Mouse (Mus musculus) Patski (cell line): ENCODE measurements at regions not wholly inside any gene's neighbourhood (a gene's known extent, or its start where the extent isn't known, plus 50 kb on each side); places are given as distances from the start of the nearest gene placed in this dataset.

ENCODE experiments used
- ATAC-seq: fragments of 100-300 bp; one replicate; pipeline ENCODE4 v1.8.0; 2021
- CTCF ChIA-PET: fragments of 350-600 bp; sonication (Branson Sonifier 250); formaldehyde crosslinking; loops from one replicate; lab custom pipeline; 2022; ENCODE audit warnings: inconsistent platforms; lab: Charles Lee
- POLR2A ChIA-PET: fragments of 350-600 bp; sonication (Branson Sonifier 250); formaldehyde crosslinking; loops from one replicate; lab custom pipeline; 2022; ENCODE audit warnings: antibody characterized with exemption, inconsistent platforms; lab: Charles Lee
- DNase-seq: peaks from one replicate; pipeline ENCODE4 v3.0.0-alpha.2; 2011; ENCODE audit warnings: low read depth, low spot score
- H3K27me3 ChIP-seq: fragments of 371-371 bp; one replicate; pipeline ENCODE4 v1.5.1; 2021
- CTCF ChIP-seq: fragments of 100-300 bp; IDR thresholded peaks from one replicate; pipeline ENCODE4 v1.5.1; 2021
- in situ Hi-C: fragments of 300-500 bp; cut with MboI; formaldehyde crosslinking; loops from 3 replicates; pipeline ENCODE4 v1.11.1; 2018; ENCODE audit warnings: low pct_unique_long_range_greater_than_20kb, mixed read lengths

GRCm38 (mm10) chr7:36420741-36421140 is 277.2 kb upstream of the Tshz3 start:
- H3K27me3 ChIP-seq = peaks cover 5% of the 10 kb centered on the region
- POLR2A ChIA-PET = no interaction called here
- no peak for TF ChIP-seq CTCF
- in situ Hi-C loops = no loop called here
- DNase-seq (no peak), ATAC-seq (no peak)
- CTCF ChIA-PET = no interaction called here

GRCm38 (mm10) chr7:36449181-36449915 is 248.6 kb upstream of the Tshz3 start:
- in situ Hi-C loops = no loop called here
- ChIA-PET POLR2A (no interaction called here), CTCF (interaction anchor here (0.8 kb wide), 1 partner anchor 11 kb away, joined by 3 read pairs; no protein-coding TSS in a partner anchor)
- H3K27me3 ChIP-seq = peaks cover 3% of the 10 kb centered on the region
- DNase-seq (no peak), ATAC-seq (no peak)
- TF ChIP-seq CTCF = no peak

- ChIA-PET POLR2A (no interaction called here), CTCF (no interaction called here)
- no peak for DNase-seq
- TF ChIP-seq CTCF = no peak
- in situ Hi-C loops = no loop called here
- H3K27me3 ChIP-seq = peaks cover 5% of the 10 kb centered on the region
- no peak for ATAC-seq
Measured at GRCm38 (mm10) chr7:36453816-36454215, 244.1 kb upstream of the Tshz3 start.

GRCm38 (mm10) chr7:36456080-36456479 is 241.8 kb upstream of the Tshz3 start:
- no peak for DNase-seq
- POLR2A ChIA-PET = no interaction called here
- no peak for TF ChIP-seq CTCF
- H3K27me3 ChIP-seq = peaks cover 5% of the 10 kb centered on the region
- CTCF ChIA-PET = no interaction called here
- ATAC-seq = no peak
- in situ Hi-C loops = no loop called here

GRCm38 (mm10) chr7:36462422-36462833 is 235.5 kb upstream of the Tshz3 start:
- ATAC-seq (no peak), DNase-seq (no peak)
- POLR2A ChIA-PET = no interaction called here
- H3K27me3 ChIP-seq = peaks cover 5% of the 10 kb centered on the region
- CTCF ChIA-PET = no interaction called here
- in situ Hi-C loops = no loop called here
- TF ChIP-seq CTCF = no peak

- no peak for DNase-seq
- CTCF ChIA-PET = no interaction called here
- in situ Hi-C loops = no loop called here
- H3K27me3 ChIP-seq = no peaks in the 10 kb centered on the region
- POLR2A ChIA-PET = interaction anchor here (0.7 kb wide), 1 partner anchor 26 kb away, joined by 3 read pairs; no protein-coding TSS in a partner anchor
- ATAC-seq = no peak
- no peak for TF ChIP-seq CTCF
Measured at GRCm38 (mm10) chr7:36469386-36469785, 228.5 kb upstream of the Tshz3 start.

GRCm38 (mm10) chr7:36473532-36473931 is 224.4 kb upstream of the Tshz3 start:
- in situ Hi-C loops = no loop called here
- H3K27me3 ChIP-seq = peaks cover 13% of the 10 kb centered on the region
- no peak for ATAC-seq
- POLR2A ChIA-PET = no interaction called here
- DNase-seq = no peak
- CTCF ChIA-PET = no interaction called here
- no peak for TF ChIP-seq CTCF

GRCm38 (mm10) chr7:36476434-36476833 is 221.5 kb upstream of the Tshz3 start:
- DNase-seq = no peak
- no peak for TF ChIP-seq CTCF
- H3K27me3 ChIP-seq = peaks cover 13% of the 10 kb centered on the region
- ATAC-seq = no peak
- in situ Hi-C loops = no loop called here
- ChIA-PET POLR2A (no interaction called here), CTCF (no interaction called here)

GRCm38 (mm10) chr7:36476851-36477644 is 220.9 kb upstream of the Tshz3 start:
- H3K27me3 ChIP-seq = peaks cover 13% of the 10 kb centered on the region
- in situ Hi-C loops = no loop called here
- CTCF ChIA-PET = no interaction called here
- no peak for TF ChIP-seq CTCF
- POLR2A ChIA-PET = no interaction called here
- DNase-seq = no peak
- ATAC-seq = no peak

GRCm38 (mm10) chr7:36488155-36488554 is 209.8 kb upstream of the Tshz3 start:
- POLR2A ChIA-PET = no interaction called here
- no peak for TF ChIP-seq CTCF
- no peak for ATAC-seq
- H3K27me3 ChIP-seq = no peaks in the 10 kb centered on the region
- DNase-seq = no peak
- in situ Hi-C loops = no loop called here
- CTCF ChIA-PET = no interaction called here

GRCm38 (mm10) chr7:36491173-36491581 is 206.7 kb upstream of the Tshz3 start:
- ChIA-PET CTCF (interaction anchor here (0.6 kb wide), 1 partner anchor 841 kb away, joined by 3 read pairs; no protein-coding TSS in a partner anchor), POLR2A (no interaction called here)
- DNase-seq (no peak), ATAC-seq (no peak)
- TF ChIP-seq CTCF = no peak
- no peaks in the 10 kb centered on the region for H3K27me3 ChIP-seq
- in situ Hi-C loops = no loop called here
